Mouse (Mus musculus) cerebral cortex, adult 2 months (tissue): Measurements from ENCODE around the gene Serpinf2.

Experiments
- WGBS: fragments of 180-500 bp; shearing (Covaris S2); methylation state at CpG from one replicate; pipeline ENCODE4 v1.1.7; 2018; 5-methylcytosine and 5-hydroxymethylcytosine counted together

The Serpinf2 gene

GRCm38 (mm10) chr11:75395611-75396010 is 43.8 kb downstream of the Serpinf2 start:
- 72% methylated on average over 1 of the region's 1 CpGs for WGBS

- 22% methylated on average over 3 of the region's 3 CpGs for whole genome bisulfite sequencing
Measured at GRCm38 (mm10) chr11:75383529-75383928, 55.9 kb downstream of the Serpinf2 start.
